Mouse (Mus musculus): ENCODE data around the gene Tril. TPM values are rescaled to one million over a fixed set of nuclear protein-coding genes. Genes with fewer than 3 reads are reported as not detected.

Gene Tril
- 6.3 and 8.1 TPM in 2 replicates for total RNA-seq (2021)
- long read RNA-seq, full-length matches to known transcripts, result 18 of 18 reads
- long read RNA-seq, partial matches to known transcripts, result 0 of 18 reads
- long read RNA-seq, other reads (novel, unspliced or antisense), result 0 of 18 reads

DNA sequence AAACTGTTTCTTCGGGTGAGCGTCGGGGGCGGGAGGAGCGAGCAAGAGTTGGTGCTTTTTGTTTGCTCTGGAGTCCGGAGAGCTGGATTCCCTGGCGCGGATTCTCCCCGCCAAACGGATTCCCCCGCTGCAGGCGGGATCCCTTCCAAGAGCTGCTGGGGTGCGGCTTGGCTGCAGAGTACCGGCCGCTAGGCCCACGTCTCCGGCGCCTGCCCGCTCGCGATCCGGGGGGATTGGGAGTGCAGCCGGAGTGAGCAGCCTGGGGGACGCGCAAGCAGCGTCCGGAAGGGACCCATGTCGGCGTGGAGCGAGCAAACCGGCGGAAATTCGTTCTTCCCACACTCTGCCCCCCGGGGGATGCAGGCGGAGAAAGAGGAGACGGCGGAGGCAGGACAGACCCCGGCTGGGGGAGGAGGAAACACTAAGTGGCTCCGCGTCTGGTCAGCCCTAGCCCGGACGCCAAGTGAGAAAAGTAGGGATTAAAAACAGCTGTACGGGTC is at the start of gene Tril:
TSS of gene Tril (minus strand) at position 345 of the 500 bp plus-strand sequence.
- DNase-seq, result peak; percentile 71

DNA sequence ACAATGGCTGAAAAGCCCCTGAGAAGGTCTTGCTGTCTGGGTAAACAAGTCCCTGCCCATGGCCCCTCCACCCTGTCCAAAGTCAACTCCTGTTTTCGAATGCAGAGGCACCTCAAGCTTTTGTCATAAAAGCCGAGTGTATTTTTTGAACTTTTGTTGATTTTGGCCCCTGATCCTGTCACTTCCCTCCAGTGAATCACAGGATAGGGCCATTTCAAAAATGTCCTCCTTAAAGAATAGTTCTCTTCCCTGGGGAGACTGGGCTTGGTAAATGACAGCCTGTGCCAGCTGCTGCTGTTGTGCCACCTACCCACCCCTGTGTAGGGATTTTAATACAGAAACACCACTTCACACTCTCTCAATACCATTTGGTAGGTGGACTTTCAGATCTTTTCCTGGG is 42.4 kb upstream of the Tril start:
- DNase-seq, result no peak

DNA sequence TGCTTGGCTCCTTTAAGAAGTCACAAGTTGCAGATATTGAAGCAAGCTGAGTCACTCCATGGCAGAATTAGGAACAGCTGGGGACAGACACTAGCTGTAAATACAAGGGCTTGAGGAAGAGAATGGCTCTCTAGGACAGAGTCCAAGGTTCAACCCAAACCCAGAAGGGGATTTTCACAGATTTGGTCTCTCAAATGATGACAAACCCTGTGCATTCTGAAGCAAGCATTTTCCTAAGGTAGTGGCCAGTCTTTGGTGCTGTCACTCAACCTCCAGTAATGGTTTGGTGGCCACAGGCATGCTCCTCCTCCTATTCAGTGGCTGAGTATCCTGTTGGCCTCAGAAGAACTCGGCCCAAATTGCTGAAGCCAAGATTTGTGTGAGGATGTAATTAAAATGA is 38.5 kb upstream of the Tril start:
- DNase-seq, result no peak

DNA sequence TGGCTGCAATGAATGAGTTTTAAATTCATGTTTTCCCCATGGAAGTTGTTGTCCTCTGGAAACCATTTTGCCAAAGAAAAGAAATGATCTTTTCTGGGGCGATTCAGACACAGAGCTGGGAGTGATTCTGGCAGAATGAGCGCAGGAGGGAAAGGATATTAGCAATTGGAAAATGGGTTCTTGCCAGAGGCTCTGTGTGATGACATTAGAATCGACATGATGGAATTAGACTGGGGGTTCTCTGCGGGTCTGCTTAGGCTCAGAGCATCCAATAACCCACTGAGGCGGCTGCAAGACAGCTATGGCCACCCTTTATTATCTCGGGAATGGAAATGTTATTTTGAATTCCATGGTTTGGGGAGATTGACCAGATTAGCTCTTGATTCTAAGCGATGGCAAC is 37.2 kb upstream of the Tril start:
- no peak for DNase-seq

DNA sequence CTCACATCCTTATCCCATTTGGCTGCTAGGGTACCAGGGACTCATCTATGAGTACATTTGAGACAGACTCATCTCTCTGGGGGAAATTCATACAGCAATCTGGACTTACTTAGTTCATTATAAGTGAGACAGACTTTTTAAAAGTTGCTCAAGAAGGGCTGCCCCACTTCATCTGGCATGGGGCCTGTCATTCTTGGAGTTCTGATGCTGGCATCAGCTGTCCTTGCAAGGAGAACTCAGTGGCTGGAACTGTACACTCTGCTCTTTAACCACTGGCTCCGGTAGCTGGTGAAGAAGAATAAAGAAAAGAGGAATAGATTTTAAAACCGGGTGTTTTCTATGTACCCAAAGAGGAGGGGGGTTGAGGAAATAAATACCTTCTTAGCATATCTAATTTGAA is 36.1 kb upstream of the Tril start:
- DNase-seq, result no peak

DNA sequence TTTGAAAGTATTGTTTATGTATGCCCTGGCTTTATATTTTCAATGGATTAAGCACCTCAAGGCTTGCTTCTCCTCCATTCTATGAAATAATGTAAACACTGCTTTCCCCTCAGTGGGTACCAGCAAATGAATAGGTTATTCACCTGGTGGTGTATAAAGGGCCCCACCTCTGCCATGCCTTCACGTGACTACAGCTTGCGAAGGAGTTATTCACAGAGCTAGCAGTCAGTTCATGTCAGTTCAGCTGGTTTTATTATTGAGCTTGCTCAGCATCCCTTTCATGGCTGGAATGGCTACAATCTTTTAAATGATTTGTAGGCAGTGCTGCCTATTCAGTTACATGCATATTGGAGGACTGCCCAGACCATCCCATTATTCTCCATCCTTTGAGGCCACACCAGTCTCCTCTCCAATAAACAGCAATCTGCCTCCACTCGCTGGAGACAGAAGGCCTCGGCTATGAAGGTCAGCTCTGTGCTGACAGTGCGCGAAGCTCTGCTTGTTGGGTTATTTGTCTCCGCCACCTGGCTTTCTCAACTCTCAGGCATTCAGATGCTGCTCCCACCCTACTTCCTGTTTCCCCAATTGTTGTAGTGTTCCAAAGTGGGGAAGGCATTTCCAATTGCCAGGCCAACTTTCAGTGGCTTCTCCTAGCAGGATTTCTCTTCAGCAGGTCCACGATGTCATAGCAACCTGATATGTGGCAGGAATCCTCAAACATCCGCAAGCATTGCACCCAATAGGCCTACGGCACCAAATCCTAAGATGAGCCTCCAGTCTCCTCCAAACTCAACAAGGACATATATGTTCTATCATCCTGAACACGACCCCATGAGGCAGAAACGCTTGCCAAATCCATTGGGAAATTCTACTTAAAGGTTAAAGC is 34.6 kb upstream of the Tril start:
- no peak for DNase-seq

DNA sequence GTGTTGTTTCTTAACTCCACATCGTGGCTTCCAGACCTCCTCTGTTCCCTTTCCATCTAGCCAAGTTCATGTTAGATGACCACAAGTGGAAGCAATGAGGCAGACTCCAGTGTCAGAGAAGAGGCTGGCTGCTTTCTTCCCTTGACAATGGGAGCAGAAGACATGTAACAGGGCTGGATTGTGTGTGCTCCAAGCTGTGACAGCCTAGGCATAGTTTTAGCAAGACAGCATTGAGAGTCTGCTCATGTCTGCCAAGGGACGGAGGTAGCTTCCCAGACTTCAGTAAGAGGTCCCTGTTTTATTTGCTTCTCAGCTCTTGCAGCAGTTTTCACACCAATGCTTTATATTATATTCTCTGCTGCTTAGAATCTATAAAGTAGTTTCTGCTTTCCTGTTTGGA is 33.6 kb upstream of the Tril start:
- no peak for DNase-seq

DNA sequence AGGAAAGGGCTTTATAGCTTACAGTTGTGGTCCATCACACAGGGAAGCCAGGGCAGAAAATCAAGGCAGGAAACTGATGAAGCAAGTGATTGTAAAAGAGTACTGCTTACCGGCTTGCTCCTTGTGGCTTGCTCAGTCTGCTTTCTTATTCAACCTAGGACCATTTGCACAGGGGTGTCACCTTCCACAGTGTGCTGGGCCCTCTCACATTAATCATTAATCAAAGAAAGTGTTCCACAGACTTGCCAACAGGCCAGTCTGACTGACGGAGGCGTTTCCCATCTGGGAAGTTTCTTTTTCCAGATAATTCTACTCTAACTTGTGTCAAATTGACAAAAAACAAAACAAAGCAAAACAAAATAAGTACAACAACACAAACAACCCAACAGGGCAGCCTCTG is 32.9 kb upstream of the Tril start:
- no peak for DNase-seq

DNA sequence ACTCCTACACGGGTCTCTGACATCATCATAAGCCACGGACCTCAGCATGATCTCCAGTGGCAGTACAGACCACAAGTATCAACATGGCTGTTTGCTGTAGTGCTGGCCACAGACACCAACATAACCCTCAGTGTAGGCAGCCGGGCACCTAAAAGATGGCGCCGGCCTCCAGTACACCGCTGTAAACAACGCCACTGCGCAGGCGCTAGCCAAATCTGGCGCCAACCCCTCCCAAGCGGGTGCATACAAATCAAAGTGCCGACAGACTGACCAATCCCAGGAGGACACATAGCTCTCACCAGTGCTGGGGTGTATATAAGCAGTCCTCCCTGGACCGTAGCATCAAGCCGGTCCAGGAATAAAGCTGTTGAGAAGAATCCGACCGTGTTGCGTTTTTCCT is 24.0 kb upstream of the Tril start:
- DNase-seq, result no peak

DNA sequence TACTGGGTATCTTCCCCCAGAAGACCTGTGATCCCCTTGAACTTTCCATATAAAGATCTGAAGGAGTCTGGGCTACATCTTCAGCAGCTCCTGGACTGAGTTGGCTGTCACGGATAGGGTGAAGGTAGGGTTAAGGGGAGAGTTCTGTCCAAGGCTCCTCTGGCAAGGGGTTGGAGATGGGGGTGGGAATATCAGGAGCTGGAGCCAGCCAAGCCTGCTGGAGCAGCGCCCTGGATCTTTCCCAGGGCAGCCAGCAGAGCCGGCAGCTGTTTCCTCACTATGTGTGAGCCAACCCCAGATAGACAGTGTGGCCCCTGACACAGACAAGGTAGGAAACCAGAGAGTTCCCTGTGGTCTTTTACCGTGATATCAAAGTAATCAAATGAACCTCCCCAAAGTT is 4.6 kb upstream of the Tril start:
- DNase-seq, result peak; percentile 31

DNA sequence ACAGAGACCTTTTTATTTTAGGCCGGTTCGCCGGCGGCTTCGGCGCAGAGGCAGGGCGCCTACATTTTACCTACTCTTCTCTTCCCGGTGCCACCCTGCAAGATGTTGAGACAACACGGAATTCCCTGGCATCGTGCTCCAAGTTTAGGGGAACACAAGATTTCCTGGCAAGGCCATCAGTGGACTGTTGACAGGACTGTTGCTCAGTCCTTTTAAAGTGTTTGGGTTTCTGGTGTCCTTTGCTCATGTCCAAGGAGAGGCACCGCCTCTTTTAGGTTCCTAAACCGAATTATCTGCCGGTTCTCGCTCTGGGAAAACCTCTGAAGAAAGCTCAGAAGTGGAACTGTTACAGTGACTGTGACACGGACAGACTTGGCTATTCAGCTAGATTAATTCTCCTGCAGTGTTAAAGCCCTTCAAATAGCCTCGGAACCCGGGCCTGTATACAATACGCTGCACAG is 441 bp upstream of the Tril start:
- no peak for DNase-seq

DNA sequence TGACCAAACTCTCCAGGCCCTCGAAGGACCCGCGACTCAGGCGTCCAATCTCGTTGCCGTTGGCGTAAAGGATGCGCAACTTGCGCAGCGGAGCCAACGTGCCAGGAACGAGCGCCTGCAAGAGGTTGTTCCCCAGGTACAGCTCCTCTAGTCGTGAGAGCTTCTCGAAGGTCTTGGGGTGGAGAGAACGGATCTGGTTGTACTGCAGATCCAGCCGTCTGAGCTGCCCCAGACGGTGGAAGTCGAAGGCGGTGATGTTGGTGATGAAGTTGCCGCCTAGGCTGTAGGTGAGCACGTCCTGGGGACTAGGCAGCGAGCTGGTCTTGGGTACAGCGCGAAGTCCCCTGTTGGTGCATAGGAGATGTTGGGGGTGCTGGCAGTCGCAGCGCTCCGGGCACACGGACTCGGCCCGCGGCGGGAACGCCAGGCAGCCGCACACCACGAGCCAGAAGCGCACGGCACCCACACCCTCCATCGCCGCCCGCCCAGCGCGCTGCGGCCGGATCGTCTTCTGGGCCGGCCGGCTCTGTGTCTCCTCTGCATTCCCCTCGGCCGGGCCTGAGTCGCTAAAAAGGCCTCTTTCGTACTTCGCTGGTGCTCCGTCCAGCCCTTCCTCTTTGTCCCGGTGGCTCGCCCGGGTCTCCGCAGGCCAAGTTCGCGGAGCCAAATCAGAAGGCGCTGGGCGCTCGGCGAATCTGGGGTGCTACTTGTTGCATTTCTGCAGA is 707 bp downstream of the Tril start:
- peak; percentile 44 for DNase-seq

DNA sequence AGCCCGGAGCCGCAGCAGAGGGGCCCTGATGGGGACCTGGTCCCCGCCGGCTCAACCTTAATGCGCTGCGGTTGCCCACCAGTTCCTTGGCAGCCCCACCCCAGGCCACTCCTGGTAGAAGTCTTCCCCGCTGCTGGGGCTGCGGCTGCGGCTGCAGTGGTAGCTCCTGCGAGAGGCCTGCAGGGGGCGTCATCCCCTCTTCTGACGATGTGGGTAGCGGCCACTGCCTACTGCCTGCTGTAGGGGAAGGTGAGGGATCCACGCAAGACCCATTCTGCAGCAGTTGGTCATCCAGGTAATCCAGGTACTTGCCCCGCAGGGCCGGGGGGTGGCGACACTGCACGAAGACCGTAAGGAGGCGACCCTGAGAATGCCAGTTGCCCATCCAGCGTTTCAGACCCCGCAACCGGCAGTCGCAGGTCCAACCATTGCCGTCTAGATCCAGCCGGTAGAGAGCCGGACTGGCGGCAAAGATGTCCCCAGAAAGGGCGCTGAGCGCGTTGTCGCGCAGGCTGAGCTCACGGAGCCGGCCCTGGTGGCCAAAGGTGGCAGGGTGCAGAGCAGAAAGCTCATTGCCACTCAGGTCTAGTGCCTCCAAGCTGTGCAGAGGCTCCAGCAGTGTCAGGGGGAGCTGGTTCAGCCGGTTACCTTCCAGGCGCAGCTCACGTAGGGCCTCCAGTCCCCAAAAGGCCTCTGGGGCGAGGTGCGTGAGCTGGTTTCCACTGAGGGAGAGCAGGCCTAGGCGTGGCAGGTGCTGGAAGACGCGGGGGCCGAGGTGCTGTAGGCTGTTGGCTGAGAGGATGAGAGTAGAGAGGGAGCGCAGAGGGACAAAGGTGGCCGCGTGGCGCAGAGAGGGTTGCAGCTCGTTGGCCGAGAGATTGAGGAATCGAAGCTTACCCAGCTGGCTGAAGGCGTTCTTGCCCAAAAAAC is 1.6 kb downstream of the Tril start:
- peak; percentile 43 for DNase-seq

DNA sequence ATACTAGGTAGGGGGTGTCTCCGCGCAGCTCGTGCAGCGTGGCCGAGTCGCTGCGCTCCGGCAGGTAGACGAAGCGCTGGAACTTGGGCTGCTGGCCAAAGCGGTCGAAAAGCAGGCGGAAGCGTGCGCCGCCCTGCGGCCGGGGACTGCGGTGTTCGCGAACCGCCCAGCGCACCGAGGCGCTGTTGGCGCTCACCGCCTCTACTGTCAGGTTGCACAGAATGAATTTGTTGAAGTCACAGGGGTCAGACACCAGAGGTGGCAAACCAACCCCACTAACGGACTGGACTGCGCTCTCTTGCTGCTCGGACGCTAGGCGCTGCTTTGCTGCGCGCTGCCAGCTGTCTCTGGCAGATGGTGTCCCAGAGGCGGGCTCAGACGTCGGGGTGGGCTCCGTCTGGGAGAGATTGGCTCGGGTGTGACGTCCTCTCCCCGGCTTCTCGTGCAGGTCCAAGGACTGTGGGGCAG is 2.3 kb downstream of the Tril start:
- DNase-seq, result peak; percentile 89

DNA sequence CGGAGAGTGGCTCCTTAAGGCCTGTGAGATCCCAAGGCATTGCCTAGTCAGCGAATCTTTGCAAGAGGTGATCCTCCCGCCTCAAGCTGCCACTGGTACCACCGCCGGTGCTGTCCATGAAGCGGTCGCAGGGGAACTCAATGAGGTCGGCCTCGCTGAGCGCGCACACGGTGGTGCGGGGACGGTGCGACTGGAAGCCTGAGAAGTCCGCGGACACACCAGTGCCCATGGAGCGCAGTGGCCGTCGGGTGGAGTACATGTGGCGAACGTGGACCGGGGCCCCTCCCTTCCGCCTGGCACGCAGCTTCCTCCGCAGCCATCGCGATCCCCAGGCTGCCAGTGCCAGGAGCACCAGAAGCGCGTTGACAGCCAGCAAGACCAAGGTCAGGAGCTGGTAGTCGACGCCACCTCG is 2.9 kb downstream of the Tril start:
- DNase-seq, result peak; percentile 25

DNA sequence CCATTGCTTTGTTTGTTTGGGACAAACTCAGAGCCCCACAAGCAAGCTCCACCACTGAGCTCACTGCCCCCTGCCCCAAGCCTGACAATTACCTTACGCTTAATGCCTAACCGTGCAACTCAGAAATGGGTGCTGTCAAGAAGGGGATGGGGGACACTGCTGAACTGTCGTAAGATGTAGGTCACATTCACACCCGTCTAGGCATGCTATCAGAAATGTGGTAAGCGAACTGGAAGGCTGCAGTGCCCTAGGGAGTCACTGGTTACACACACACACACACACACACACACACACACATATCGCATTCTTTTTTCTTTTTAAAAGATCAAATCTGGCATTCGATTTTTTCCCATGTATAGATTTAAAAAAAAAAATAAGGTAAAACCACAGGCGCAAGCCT is 4.0 kb downstream of the Tril start:
- no peak for DNase-seq

DNA sequence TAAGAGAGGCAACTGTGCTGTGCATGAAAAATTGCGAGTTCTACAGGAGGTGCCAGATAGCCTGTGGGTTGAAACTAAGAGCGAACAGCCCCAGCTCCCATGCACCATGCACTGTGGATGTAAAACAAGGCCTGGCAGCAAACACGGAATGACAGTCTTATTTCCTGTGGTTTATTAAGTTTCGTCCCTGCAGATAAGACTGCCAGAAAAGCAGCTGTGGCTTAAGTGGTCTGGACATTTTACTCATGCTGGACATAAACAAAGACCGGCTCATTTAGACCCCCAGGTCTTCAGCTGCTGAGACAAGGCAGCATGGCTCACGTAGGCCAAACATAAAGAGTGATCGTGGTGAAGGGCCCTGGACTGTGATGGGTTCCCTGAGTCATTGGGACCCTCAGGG is 4.9 kb downstream of the Tril start:
- no peak for DNase-seq

DNA sequence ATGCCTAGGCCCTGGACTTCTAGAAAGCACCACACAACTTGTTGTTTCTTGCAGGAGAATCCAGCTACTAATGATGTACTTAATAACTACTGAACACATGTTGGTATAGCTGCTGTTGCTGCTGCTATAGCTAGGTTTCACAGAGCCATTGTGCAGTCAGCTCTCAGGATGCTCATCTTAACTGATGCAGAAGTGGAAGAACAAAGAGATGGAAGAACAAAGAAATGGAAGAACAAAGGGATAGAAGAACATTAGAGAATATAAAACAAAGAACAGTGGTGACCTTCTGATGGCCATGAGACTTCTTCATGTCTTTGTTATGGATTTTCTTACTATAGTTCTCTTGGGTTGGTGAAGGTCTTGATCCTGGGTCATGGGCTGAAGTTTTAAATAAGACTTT is 6.4 kb downstream of the Tril start:
- no peak for DNase-seq

DNA sequence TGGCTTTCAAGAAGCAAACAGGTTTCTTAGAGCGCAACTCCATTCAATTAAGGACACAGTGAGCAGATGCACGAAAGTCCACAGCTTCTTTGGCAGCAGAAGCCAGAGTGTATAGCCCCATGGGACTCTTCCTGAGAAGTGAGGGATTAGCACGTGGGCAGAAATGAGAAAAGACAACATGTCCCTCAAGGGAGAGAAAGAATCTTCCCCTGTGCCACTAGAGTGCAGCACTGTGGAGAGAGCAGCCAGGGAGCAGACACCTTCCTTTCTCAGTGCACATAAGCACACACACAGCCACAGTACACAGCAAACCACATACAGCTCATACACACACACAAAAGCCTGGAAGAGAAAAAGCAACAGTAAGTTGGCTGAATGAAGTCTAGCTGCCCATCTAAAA is 8.4 kb downstream of the Tril start:
- no peak for DNase-seq

DNA sequence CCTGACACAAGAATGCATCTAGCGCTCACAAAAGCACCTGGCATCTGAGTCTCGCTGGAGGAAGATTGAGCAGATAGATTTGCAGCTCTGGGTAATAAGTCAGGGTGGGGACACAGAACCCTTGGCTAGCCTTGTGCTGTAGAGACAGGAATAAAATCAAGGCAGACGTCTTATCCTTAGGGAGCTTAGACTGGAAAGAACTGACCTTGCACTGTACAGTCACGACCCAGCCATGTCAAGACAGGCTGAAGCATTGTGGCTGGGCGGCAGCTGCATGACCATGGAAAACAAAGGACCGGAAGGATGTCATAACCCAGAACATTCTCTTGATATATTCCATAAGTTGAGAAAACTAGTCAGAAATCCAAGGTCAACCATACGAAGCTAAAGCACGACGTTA is 11.8 kb downstream of the Tril start:
- DNase-seq, result no peak

DNA sequence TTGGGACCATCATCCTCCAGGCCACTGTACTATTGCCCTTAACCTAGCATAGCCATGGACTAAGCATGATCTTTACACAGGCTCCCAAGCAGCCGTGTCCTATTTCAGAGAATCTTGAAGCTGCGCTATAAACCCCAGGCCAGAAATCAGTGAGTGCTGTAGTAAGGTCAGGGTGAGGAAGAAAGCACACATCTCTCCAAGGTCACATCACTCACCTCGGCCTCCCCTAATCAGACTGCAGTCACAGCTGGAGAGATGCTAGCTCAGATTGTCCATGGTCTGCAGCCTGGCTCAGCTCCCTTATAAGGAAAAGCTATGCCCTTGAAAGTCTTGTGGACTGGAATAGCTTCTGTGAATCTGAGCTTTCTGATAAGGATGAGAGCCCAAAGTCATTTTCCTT is 13.4 kb downstream of the Tril start:
- DNase-seq, result no peak

DNA sequence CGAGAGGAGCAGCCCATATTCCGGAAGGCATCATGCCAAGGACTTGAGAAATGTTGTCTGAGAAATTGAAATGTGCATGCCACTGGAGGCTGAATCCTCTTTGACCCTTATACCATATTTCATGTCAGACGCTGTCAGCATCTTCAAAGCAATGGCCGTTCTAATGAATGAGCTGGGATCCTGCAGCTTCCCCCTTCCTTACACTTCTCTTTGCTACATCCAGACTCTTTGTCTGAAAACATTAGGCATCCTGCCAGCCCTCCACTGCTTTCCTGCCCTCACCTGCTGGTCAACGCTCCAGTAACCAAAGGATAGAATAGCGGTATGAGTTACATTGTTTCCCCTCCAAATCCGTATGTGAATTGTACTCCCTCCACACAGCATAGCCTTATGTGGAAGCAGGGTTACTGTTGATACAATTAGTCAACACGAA is 14.0 kb downstream of the Tril start:
- DNase-seq, result peak; percentile 25

Data from adrenal gland, postnatal 25 days (tissue).